Mouse (Mus musculus): ENCODE measurements around the gene Cypt4. TPM values are rescaled to one million over a fixed set of nuclear protein-coding genes. Genes with fewer than 3 reads are reported as not detected.
"Not testable (repeated sequence)": the region's sequence is repeated elsewhere in the genome, so short reads cannot be mapped to it uniquely, and the experiment has no call there.

Cypt4 gene
- not detected in 2 replicates for polyA plus RNA-seq (2015; fragmentation: Nextera tagmentation; extraction: Ambion mirVana)

DNA sequence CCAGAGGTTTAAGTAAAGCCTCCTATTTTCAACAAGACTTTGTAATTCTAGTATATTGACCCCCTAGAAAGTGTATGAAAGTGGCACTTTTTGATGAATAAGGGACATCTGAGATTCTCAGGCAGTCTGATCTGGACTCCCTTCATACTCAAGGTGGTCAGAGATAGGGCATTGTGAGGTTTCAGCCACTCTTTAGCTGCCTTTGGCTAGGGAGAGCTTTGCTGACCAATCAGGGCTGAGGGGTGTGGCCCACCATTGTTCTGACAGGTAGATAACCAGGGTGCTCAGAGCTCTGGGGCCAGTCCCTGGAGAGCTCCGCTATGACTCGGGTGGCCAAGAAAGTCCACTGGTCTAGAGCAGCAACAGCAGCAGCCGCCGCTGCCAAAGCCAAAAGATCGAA lies at the start of gene Cypt4:
Gene Cypt4, plus strand, starts transcription at position 301 of the 400 bp plus-strand sequence.
- Histone ChIP-seq H3K36me3 (ENCODE audit: control insufficient read depth, insufficient read depth) (no peaks in the 10 kb centered on the region), H3K9me3 (ENCODE audit: control insufficient read depth) (no peaks in the 10 kb centered on the region), H3K4me3 (ENCODE audit: low read depth, low read length) (no peak within 1 kb of the TSS), H3K4me1 (replicated peaks; ENCODE audit: control insufficient read depth, insufficient read depth, low read length) (no peaks in the 10 kb centered on the region), H3K9ac (ENCODE audit: low read depth, low read length) (no peak within 1 kb of the TSS), H3K27me3 (replicated peaks; ENCODE audit: control insufficient read depth, insufficient read depth, low read length) (no peaks in the 10 kb centered on the region), H3K27ac (ENCODE audit: low read depth, low read length) (no peak within 1 kb of the TSS), H3K4me2 (replicated peaks; ENCODE audit: low read depth) (no peak within 1 kb of the TSS)
- TF ChIP-seq CTCF (IDR thresholded peaks at IDR 0.05; ENCODE audit: low read depth) = no peak
- 91% methylated on average over 5 of the region's 5 CpGs for WGBS
- no peak for ATAC-seq

GRCm38 (mm10) chr9:24637341-24637740 lies 12.3 kb downstream of the Cypt4 start:
- not testable (repeated sequence) for H3K9ac ChIP-seq (ENCODE audit: low read depth, low read length); H3K27ac ChIP-seq (ENCODE audit: low read depth, low read length); H3K4me1 ChIP-seq (replicated peaks; ENCODE audit: control insufficient read depth, insufficient read depth, low read length); H3K4me2 ChIP-seq (replicated peaks; ENCODE audit: low read depth); H3K36me3 ChIP-seq (ENCODE audit: control insufficient read depth, insufficient read depth); H3K4me3 ChIP-seq (ENCODE audit: low read depth, low read length); ATAC-seq; H3K27me3 ChIP-seq (replicated peaks; ENCODE audit: control insufficient read depth, insufficient read depth, low read length); H3K9me3 ChIP-seq (ENCODE audit: control insufficient read depth)
- 83% methylated on average over 2 of the region's 2 CpGs for WGBS

Other genes with a start within 250 kb of the Cypt4 start
- 4.6 and 4.7 TPM in 2 replicates for gene Dpy19l1, start 122.1 kb upstream of the Cypt4 start, polyA plus RNA-seq (2015; fragmentation: Nextera tagmentation; extraction: Ambion mirVana)
- gene Dpy19l2, start 71.1 kb downstream of the Cypt4 start, polyA plus RNA-seq (2015; fragmentation: Nextera tagmentation; extraction: Ambion mirVana) = not detected in 2 replicates
- not detected in 2 replicates for gene Tbx20, start 149.1 kb downstream of the Cypt4 start, polyA plus RNA-seq (2015; fragmentation: Nextera tagmentation; extraction: Ambion mirVana)

Data from intestine, postnatal 0 days (tissue).